Mouse (Mus musculus) MEL (cell line): ENCODE results near the gene Ccdc92b. TPM values are rescaled to one million over a fixed set of nuclear protein-coding genes. Genes with fewer than 3 reads are reported as not detected.

Experiments used
- DNase-seq: peaks from one replicate; pipeline ENCODE4 v3.0.0; 2011; ENCODE audit warnings: low read depth, low spot score
- H3K27ac ChIP-seq: 2 replicates; pipeline ENCODE4 v1.5.1; 2012; ENCODE audit warnings: low read depth, mild to moderate bottlenecking, control low read depth, low read length, moderate library complexity; ENCODE audit not compliant: control insufficient read depth
- H3K27me3 ChIP-seq, 2 experiments: fragments of 150-350 bp in 1 of 2; sonication (generic) in 1 of 2; 2 replicates each; pipeline ENCODE4 v1.6.1; 2012; ENCODE audit warnings: low read length in 2 of 2, mild to moderate bottlenecking in 2 of 2, improper control_type of control experiment in 1 of 2, moderate library complexity in 1 of 2; ENCODE audit not compliant: insufficient read depth in 2 of 2, control insufficient read depth in 1 of 2
- H3K36me3 ChIP-seq, 2 experiments: 2 replicates each; pipeline ENCODE4 v1.6.1; 2012 to 2014; ENCODE audit warnings: low read length in 2 of 2, improper control_type of control experiment in 1 of 2, inconsistent platforms in 1 of 2, mild to moderate bottlenecking in 1 of 2; ENCODE audit not compliant: insufficient read depth in 2 of 2, control insufficient read depth in 1 of 2
- H3K4me1 ChIP-seq, 2 experiments: fragments of 150-350 bp in 1 of 2; sonication (generic) in 1 of 2; 2 replicates each; pipeline ENCODE4 v1.6.1; 2012; ENCODE audit warnings: low read length in 2 of 2, improper control_type of control experiment in 1 of 2, mild to moderate bottlenecking in 1 of 2; ENCODE audit not compliant: insufficient read depth in 2 of 2, control insufficient read depth in 1 of 2
- H3K4me3 ChIP-seq, 2 experiments: fragments of 150-350 bp in 1 of 2; sonication (generic) in 1 of 2; 2 replicates each; pipeline ENCODE4 v1.5.1; 2012; ENCODE audit warnings: low read depth in 2 of 2, low read length in 2 of 2, mild to moderate bottlenecking in 2 of 2, moderate library complexity in 2 of 2, control low read depth in 1 of 2, improper control_type of control experiment in 1 of 2; ENCODE audit not compliant: control insufficient read depth in 1 of 2, insufficient read depth in 1 of 2
- H3K79me2 ChIP-seq: 2 replicates; pipeline ENCODE4 v1.6.1; 2012; ENCODE audit warnings: mild to moderate bottlenecking, low read length, moderate library complexity; ENCODE audit not compliant: control insufficient read depth, poor library complexity, insufficient read depth
- H3K9ac ChIP-seq: 2 replicates; pipeline ENCODE4 v1.6.1; 2012; ENCODE audit warnings: low read depth, mild to moderate bottlenecking, control low read depth, low read length, moderate library complexity; ENCODE audit not compliant: control insufficient read depth, poor library complexity, severe bottlenecking
- H3K9me3 ChIP-seq: fragments of 150-350 bp; sonication (generic); replicated peaks from 2 replicates; pipeline ENCODE4 v1.6.1; 2012; ENCODE audit warnings: mild to moderate bottlenecking, low read length, improper control_type of control experiment, moderate library complexity; ENCODE audit not compliant: insufficient read depth
- BHLHE40 ChIP-seq: IDR thresholded peaks from 2 replicates; pipeline ENCODE4 v1.6.1; 2012; ENCODE audit warnings: low read depth, mild to moderate bottlenecking, inconsistent platforms, low read length, improper control_type of control experiment, borderline replicate concordance
- CHD1 ChIP-seq: IDR thresholded peaks from 2 replicates; pipeline ENCODE4 v1.6.1; 2012; ENCODE audit warnings: low read depth, mild to moderate bottlenecking, inconsistent platforms, low read length, improper control_type of control experiment
- CTCF ChIP-seq, 3 experiments: IDR thresholded peaks in 2 of 3; conservative IDR thresholded peaks in 1 of 3; 2 replicates each; pipeline ENCODE4 v1.5.1; 2011 to 2012; ENCODE audit warnings: low read length in 3 of 3, low read depth in 2 of 3, mild to moderate bottlenecking in 2 of 3, improper control_type of control experiment in 1 of 3, inconsistent platforms in 1 of 3, mixed read lengths in 1 of 3, moderate library complexity in 1 of 3; ENCODE audit not compliant: control insufficient read depth in 1 of 3, insufficient read depth in 1 of 3, poor library complexity in 1 of 3, severe bottlenecking in 1 of 3
- ELF1 ChIP-seq: IDR thresholded peaks from 2 replicates; pipeline ENCODE4 v1.6.1; 2014; ENCODE audit warnings: low read depth, mild to moderate bottlenecking, inconsistent platforms, low read length, improper control_type of control experiment, moderate library complexity
- GATA1 ChIP-seq: IDR thresholded peaks from 2 replicates; pipeline ENCODE4 v1.6.1; 2011; ENCODE audit warnings: low read depth, low read length, improper control_type of control experiment
- JUND ChIP-seq: IDR thresholded peaks from 2 replicates; pipeline ENCODE4 v1.6.1; 2011; ENCODE audit warnings: low read depth, mild to moderate bottlenecking, improper control_type of control experiment, low read length
- MAFK ChIP-seq: IDR thresholded peaks from 2 replicates; pipeline ENCODE4 v1.6.1; 2011; ENCODE audit warnings: low read depth, mild to moderate bottlenecking, low read length, improper control_type of control experiment, borderline replicate concordance
- MAZ ChIP-seq: IDR thresholded peaks from 2 replicates; pipeline ENCODE4 v1.6.1; 2012; ENCODE audit warnings: low read depth, mild to moderate bottlenecking, inconsistent platforms, low read length, improper control_type of control experiment
- MEF2A ChIP-seq: IDR thresholded peaks from 2 replicates; pipeline ENCODE4 v1.6.1; 2014; ENCODE audit warnings: low read depth, mild to moderate bottlenecking, inconsistent platforms, low read length, improper control_type of control experiment; ENCODE audit not compliant: poor library complexity, insufficient replicate concordance, severe bottlenecking; ENCODE audit errors: extremely low read depth
- MYB ChIP-seq: IDR thresholded peaks from 2 replicates; pipeline ENCODE4 v1.6.1; 2011; ENCODE audit warnings: mild to moderate bottlenecking, low read depth, low read length, improper control_type of control experiment
- MYC ChIP-seq: IDR thresholded peaks from 2 replicates; pipeline ENCODE4 v1.6.1; 2011; ENCODE audit warnings: low read depth, mild to moderate bottlenecking, low read length, improper control_type of control experiment, moderate library complexity
- RAD21 ChIP-seq: IDR thresholded peaks from 2 replicates; pipeline ENCODE4 v1.6.1; 2011; ENCODE audit warnings: mild to moderate bottlenecking, low read depth, low read length, improper control_type of control experiment
- TAL1 ChIP-seq: IDR thresholded peaks from 2 replicates; pipeline ENCODE4 v1.6.1; 2012; ENCODE audit warnings: mild to moderate bottlenecking, inconsistent platforms, low read length, moderate library complexity, mixed read lengths
- USF2 ChIP-seq, 2 experiments: IDR thresholded peaks; 2 replicates each; pipeline ENCODE4 v1.6.1; 2011 to 2012; ENCODE audit warnings: improper control_type of control experiment in 2 of 2, low read length in 2 of 2, borderline replicate concordance in 1 of 2, inconsistent platforms in 1 of 2, low read depth in 1 of 2, mild to moderate bottlenecking in 1 of 2; ENCODE audit not compliant: insufficient read depth in 1 of 2
- ZNF384 ChIP-seq: IDR thresholded peaks from 2 replicates; pipeline ENCODE4 v1.6.1; 2012; ENCODE audit warnings: low read depth, mild to moderate bottlenecking, inconsistent platforms, low read length, improper control_type of control experiment
- polyA plus RNA-seq, 2 experiments: library from polyadenylated mRNA; stranded (reverse) in 1 of 2; unstranded in 1 of 2; fragments of >175 nt in 1 of 2; fragments of >200 nt in 1 of 2; gene quantifications; 2 replicates each; pipeline versions ENCODE4 v1.2.1 to v1.2.4; 2012; ENCODE audit warnings: low replicate concordance in 2 of 2, low read depth in 1 of 2; ENCODE audit not compliant: insufficient read length in 2 of 2, insufficient read depth in 1 of 2, missing spikeins in 1 of 2
- total RNA-seq: library from RNA; depleted of rRNA; stranded (reverse); fragments of 300-350 nt; gene quantifications from 2 replicates; pipeline ENCODE4 v1.2.3, GENCODE M21; 2012

Gene Ccdc92b
- total and polyA plus RNA-seq, 3 experiments: 0.12 to 1.3 TPM; not detected in 1

DNA sequence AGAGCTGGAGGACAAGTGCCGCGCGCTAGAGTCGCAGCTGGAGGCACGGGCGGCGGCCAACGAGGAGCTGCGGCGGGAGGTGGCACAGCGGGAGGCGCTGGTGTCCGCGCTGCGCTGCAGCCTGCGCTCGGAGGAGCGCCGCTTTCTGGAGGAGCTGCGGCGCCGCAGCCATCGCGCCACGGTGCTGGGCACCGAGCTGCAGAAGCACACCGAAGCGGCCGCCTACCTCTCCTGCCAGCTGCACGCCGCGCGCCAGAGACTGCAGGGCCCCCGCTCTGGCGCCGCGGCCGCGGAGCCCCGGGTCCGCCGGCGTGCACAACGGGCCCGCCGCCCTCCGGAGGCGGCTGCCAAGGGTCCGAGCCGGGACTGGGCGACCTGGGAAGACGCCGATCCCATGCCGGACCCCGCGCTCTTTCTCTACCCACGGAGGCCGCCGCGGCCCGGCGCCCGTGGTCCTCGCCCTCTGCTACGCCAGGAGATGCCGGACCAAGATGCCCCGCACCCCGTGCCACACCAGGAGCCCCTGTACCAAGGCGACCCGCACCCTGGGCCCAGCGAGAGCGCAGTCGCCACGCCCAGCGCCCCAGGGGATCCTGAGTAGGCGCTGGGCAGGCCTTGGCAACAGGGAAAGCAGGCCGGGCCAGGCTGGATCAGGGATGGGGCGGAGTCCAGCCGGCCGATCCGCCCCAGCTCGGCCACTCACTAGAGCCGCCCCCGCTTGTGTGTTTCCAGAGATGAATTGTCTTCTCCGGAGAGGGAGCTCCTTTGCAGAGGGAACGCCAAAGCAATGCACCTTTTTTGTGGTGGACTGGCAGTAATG lies 18.8 kb downstream of the Ccdc92b start:
- Histone ChIP-seq H3K27ac (no peak overlapping the region), H3K4me3 (peak overlapping the region in 1 of 2 experiments; percentile 21; a peak in 2 of 4 replicates), H3K4me1 (peaks cover 2 to 5% of the 10 kb centered on the region in 2 experiments; a peak in 2 of 4 replicates), H3K36me3 (no peaks in the 10 kb centered on the region), H3K79me2 (no peaks in the 10 kb centered on the region), H3K27me3 (peaks cover 0 to 9% of the 10 kb centered on the region in 2 experiments; a peak in 3 of 4 replicates), H3K9ac (peak overlapping the region; percentile 14; the same call in 1 of the 2 replicates), H3K9me3 (no peaks in the 10 kb centered on the region)
- TF ChIP-seq CHD1 (no peak), CTCF (IDR thresholded peaks at IDR 0.05 in 2 of 3, conservative IDR thresholded peaks at IDR 0.05 in 1 of 3; ENCODE audit: control insufficient read depth in 1 of 3, insufficient read depth in 1 of 3, low read depth in 2 of 3, low read length in 3 of 3, poor library complexity in 1 of 3, severe bottlenecking in 1 of 3) (peak in 2 of 3 experiments; percentile 20 to 25; a peak in 1 of 6 replicates)
- peak; percentile 32 for DNase-seq

DNA sequence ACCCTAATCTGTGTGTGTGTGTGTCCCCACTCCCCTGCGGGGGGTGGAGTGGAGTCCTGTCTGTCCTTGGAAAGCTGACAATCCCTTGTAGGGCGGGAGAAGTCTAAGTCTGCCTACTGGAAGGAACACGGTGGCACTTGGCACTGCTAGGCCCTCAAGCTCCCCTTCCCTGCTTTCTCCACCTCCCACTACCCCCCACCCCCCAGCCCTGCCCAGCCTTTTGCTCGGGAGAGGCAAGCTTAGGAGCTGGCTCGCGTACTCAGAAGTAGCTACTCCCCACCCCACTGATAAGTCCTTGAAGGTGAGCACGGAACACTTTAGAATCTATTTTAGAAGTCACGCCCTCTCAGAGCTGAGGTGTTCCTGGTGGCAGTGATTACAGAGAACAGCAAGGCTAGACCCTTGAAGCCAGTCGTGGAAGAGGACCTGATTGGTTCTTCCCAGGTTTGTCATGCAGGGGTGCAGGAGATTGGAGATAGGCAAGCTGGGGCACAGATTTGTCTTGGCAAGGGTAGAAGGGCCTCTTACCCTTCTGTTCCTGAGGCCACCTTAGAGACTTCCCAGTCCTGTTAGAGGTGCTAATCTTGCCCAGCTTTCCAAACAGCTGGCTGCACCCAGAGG lies 19.5 kb downstream of the Ccdc92b start:
- Histone ChIP-seq H3K4me3 (no peak overlapping the region), H3K9ac (no peak overlapping the region), H3K36me3 (no peaks in the 10 kb centered on the region), H3K9me3 (no peaks in the 10 kb centered on the region), H3K79me2 (no peaks in the 10 kb centered on the region), H3K4me1 (peaks cover 2 to 5% of the 10 kb centered on the region in 2 experiments; a peak in 2 of 4 replicates), H3K27ac (no peak overlapping the region), H3K27me3 (peaks cover 0 to 9% of the 10 kb centered on the region in 2 experiments; a peak in 3 of 4 replicates)
- DNase-seq: no peak
- no peak for TF ChIP-seq MEF2A
- no peak for TF ChIP-seq USF2 (IDR thresholded peaks at IDR 0.05; ENCODE audit: borderline replicate concordance in 1 of 2, insufficient read depth in 1 of 2, low read depth in 1 of 2, low read length in 2 of 2)
- no peak for TF ChIP-seq RAD21
- TF ChIP-seq MAZ: no peak
- TF ChIP-seq CTCF (IDR thresholded peaks at IDR 0.05 in 2 of 3, conservative IDR thresholded peaks at IDR 0.05 in 1 of 3; ENCODE audit: control insufficient read depth in 1 of 3, insufficient read depth in 1 of 3, low read depth in 2 of 3, low read length in 3 of 3, poor library complexity in 1 of 3, severe bottlenecking in 1 of 3): no peak
- TF ChIP-seq CHD1: no peak
- TF ChIP-seq BHLHE40: no peak
- TF ChIP-seq MYB: no peak
- TF ChIP-seq TAL1: no peak
- TF ChIP-seq MYC: no peak
- TF ChIP-seq ELF1: no peak
- TF ChIP-seq GATA1: no peak
- TF ChIP-seq MAFK: no peak
- TF ChIP-seq JUND: no peak
- TF ChIP-seq ZNF384: no peak
- TF ChIP-seq, all 39 proteins: peak for 0
